Mouse (Mus musculus) C2C12 (cell line): Measurements from ENCODE around the gene Aqp8. TPM values are rescaled to one million over a fixed set of nuclear protein-coding genes. Genes with fewer than 3 reads are reported as not detected.

Experiments used
- H3K27me3 ChIP-seq: one replicate; pipeline ENCODE4 v1.6.1; 2011; ENCODE audit not compliant: control insufficient read depth, insufficient read depth, insufficient read length
- H3K36me3 ChIP-seq: one replicate; pipeline ENCODE4 v1.6.1; 2011; ENCODE audit not compliant: control insufficient read depth, insufficient read depth
- H3K4me3 ChIP-seq: one replicate; pipeline ENCODE4 v1.5.1; 2011; ENCODE audit warnings: mild to moderate bottlenecking, control low read depth; ENCODE audit not compliant: poor library complexity, insufficient read depth, severe bottlenecking
- H3K79me2 ChIP-seq: one replicate; pipeline ENCODE4 v1.6.1; 2011; ENCODE audit not compliant: control insufficient read depth, insufficient read depth
- H3K79me3 ChIP-seq: one replicate; pipeline ENCODE4 v1.6.1; 2011; ENCODE audit warnings: low read depth, control low read depth
- H3ac ChIP-seq: one replicate; pipeline ENCODE3; 2011; ENCODE audit warnings: low read depth; ENCODE audit not compliant: control insufficient read depth, insufficient read length
- CEBPB ChIP-seq: IDR thresholded peaks from one replicate; pipeline ENCODE4 v1.6.1; 2011; ENCODE audit warnings: low read depth, mild to moderate bottlenecking, control low read depth, moderate library complexity
- CTCF ChIP-seq: IDR thresholded peaks from one replicate; pipeline ENCODE4 v1.5.1; 2011; ENCODE audit not compliant: control insufficient read depth, insufficient read depth, insufficient read length
- FOSL1 ChIP-seq: IDR thresholded peaks from one replicate; pipeline ENCODE4 v1.8.0; 2011; ENCODE audit warnings: mild to moderate bottlenecking, low read length; ENCODE audit not compliant: poor library complexity, insufficient read depth, severe bottlenecking
- MAX ChIP-seq: IDR thresholded peaks from one replicate; pipeline ENCODE4 v1.6.1; 2011; ENCODE audit warnings: mild to moderate bottlenecking, control low read depth
- MYOD1 ChIP-seq: IDR thresholded peaks from one replicate; pipeline ENCODE4 v1.6.1; 2011; ENCODE audit warnings: low read depth; ENCODE audit not compliant: control insufficient read depth, insufficient read length
- MYOG ChIP-seq: IDR thresholded peaks from one replicate; pipeline ENCODE4 v1.6.1; 2011; ENCODE audit not compliant: control insufficient read depth, insufficient read length; ENCODE audit errors: extremely low read depth
- USF1 ChIP-seq: IDR thresholded peaks from one replicate; pipeline ENCODE4 v1.6.1; 2011; ENCODE audit warnings: low read depth, mild to moderate bottlenecking, control low read depth, moderate library complexity
- polyA plus RNA-seq: library from polyadenylated mRNA; unstranded; fragments of >200 nt; fragmentation: generic; extraction: Trizol; gene quantifications from one replicate; pipeline ENCODE4 v1.2.1, GENCODE M21; 2012; ENCODE audit warnings: missing spikeins

Gene Aqp8
- polyA plus RNA-seq, 1 experiment: 0.02 TPM

DNA sequence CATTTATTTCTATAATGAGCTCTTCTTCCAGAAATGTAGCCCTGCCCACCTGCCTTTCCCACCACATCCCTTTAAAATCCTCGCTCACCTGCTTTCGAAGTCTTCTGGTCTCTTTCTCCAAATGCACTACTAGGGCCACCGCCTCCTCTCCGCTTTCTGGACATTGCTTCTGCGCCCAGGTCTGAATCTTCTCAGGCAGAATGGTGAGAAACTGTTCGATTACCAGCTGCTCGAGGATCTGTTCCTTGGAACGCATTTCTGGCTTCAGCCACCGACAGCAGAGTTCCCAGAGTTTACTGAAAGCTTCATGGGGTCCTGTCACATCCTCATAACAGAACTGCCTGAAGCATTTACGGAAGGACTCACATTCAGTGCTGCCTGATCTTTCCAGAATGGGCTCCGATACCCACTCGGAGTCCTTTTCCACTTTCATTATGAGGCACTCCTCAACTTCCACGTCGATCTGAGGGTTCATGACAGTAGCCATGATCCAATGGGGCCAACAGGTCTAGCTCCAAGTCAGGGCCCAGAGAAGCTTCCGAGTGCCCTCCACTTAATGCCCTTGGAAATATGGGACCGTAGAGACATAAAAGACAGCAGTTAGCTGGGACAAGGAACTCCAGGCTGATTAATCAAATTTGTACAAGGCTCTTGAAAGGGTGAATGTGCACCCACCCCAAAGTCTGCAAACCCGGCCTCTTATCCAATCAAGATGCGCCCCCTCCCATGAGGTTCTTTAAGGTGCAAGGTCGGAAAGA is 37.6 kb downstream of the Aqp8 start:
- Histone ChIP-seq H3K79me2 (no peaks in the 10 kb centered on the region), H3K36me3 (no peaks in the 10 kb centered on the region), H3K27me3 (peaks cover 10% of the 10 kb centered on the region), H3ac (no peak overlapping the region), H3K4me3 (no peak overlapping the region), H3K79me3 (no peaks in the 10 kb centered on the region)
- TF ChIP-seq MYOG (no peak), MYOD1 (no peak), MAX (no peak), CTCF (no peak), USF1 (no peak), FOSL1 (no peak), CEBPB (no peak)

DNA sequence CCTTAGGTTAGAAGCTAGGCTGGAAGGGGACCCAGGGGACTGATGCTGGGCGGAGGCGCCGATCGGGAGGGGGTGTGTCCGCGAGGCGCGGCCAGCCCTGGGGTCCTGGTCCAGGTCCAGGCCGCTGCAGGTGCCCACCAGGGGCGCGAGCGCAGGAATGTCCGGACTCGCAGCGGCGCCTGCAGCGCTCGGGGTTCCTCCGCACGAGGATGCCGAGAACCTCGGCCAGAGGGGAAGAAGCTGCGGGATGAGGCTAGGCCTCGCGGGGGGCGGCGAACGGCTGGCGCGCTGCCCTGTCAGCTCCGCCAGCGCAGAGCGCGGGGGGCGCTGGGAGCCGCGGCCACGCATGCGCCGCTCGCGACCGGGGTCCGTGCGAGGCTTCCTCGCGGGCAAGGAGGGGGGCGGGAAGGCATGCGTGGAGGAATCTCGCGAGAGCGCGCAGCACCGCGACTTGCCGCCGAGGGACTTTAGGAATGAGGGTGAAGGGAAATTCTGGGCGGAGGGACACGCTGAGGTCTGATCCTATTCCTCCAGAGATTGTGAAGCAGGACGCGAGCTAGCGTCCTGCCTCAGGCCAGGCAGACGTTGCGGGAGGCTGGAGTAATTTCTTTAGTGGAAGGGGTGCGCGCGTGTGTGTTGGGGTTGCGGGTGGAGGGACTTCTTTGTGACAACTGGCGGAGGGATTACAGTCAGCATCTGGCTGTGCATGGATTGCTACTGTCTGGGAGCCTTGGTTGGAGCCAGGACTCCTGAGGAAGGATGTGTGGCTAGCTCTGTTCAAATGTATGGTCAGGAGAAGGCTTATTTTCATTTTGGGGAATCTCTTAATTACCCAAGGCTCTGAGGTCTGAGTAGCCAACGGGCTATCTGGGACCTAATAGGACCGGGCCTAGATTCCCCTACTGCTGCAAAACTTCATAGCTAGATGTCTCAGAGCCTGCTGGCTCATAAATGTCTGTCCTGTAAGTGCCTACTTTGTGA is 38.4 kb downstream of the Aqp8 start, which contains the start of gene Zkscan2:
Gene Zkscan2 (minus strand): TSS at position 211 of the 981 bp plus-strand sequence.
- no peak within 1 kb of the TSS for H3ac ChIP-seq
- no peaks in the 10 kb centered on the region for H3K36me3 ChIP-seq
- H3K79me2 ChIP-seq: no peaks in the 10 kb centered on the region
- no peak for TF ChIP-seq CTCF
- TF ChIP-seq MAX: no peak
- TF ChIP-seq FOSL1: no peak
- no peak for TF ChIP-seq USF1
- TF ChIP-seq MYOG: no peak
- H3K79me3 ChIP-seq: no peaks in the 10 kb centered on the region
- peaks cover 10% of the 10 kb centered on the region for H3K27me3 ChIP-seq
- no peak within 1 kb of the TSS for H3K4me3 ChIP-seq

DNA sequence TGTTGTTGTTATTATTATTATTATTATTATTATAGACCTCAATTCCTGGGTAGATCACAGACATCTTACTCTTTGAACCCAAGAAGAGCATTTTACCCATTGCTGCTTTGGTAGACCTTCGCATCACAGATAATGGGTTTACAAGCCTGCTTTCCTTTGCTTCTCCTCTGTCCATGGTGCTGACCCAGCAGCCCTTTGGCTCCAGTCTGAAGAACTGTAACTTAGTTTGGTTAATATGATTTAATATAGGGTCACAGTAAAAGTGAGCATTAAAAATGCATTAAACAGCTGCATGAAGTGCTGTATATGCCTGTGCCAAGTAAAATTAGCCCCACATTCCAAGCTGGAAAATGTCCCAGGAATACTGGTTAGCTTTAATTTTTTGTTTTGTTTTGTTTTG is 41.3 kb downstream of the Aqp8 start:
- Histone ChIP-seq H3K79me2 (no peaks in the 10 kb centered on the region), H3K79me3 (no peaks in the 10 kb centered on the region), H3K36me3 (no peaks in the 10 kb centered on the region), H3K27me3 (peaks cover 7% of the 10 kb centered on the region), H3K4me3 (no peak overlapping the region), H3ac (no peak overlapping the region)
- TF ChIP-seq MYOG (no peak), CEBPB (no peak), MAX (no peak), MYOD1 (no peak), FOSL1 (no peak), CTCF (no peak), USF1 (no peak)

DNA sequence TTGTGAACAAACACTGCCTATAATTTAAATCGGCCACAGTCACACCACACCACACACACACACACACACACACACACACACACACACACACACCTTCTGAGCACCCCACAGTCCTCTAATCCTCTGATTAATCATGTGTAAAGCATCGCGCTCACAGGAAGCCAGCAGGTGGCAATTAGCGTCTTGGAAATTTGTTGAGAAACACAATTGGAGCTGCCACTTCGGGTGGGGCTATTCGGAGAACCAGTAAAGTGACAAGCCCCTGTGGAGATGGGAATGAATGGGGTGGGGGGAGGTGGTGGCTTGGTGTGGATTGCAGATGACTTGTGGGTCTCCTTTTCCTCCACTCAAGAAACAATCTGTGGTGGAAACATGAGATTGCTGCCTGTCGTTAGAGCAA is 45.9 kb downstream of the Aqp8 start:
- Histone ChIP-seq H3K79me3 (no peaks in the 10 kb centered on the region), H3K79me2 (no peaks in the 10 kb centered on the region), H3ac (no peak overlapping the region), H3K36me3 (no peaks in the 10 kb centered on the region), H3K4me3 (no peak overlapping the region), H3K27me3 (no peaks in the 10 kb centered on the region)
- TF ChIP-seq FOSL1: no peak
- TF ChIP-seq MAX: no peak
- TF ChIP-seq CTCF: no peak
- TF ChIP-seq CEBPB: no peak
- TF ChIP-seq MYOD1: no peak
- TF ChIP-seq USF1: no peak
- no peak for TF ChIP-seq MYOG

Other genes starting within 250 kb of the Aqp8 start
- 0.02 TPM for gene Slc5a11, start 247.5 kb upstream of the Aqp8 start, polyA plus RNA-seq
- 29.5 TPM for gene Lcmt1, start 92.5 kb upstream of the Aqp8 start, polyA plus RNA-seq
- gene Arhgap17, start 92.4 kb upstream of the Aqp8 start, polyA plus RNA-seq: 17.3 TPM
- gene Zkscan2, start 38.2 kb downstream of the Aqp8 start, polyA plus RNA-seq: not detected